Mouse (Mus musculus): ENCODE data around the gene Ets1. TPM values are rescaled to one million over a fixed set of nuclear protein-coding genes. Genes with fewer than 3 reads are reported as not detected.

The Ets1 gene
- total RNA-seq, 2 experiments from 2014 or later, result 9.9 to 11.0 TPM

- no peak for ATAC-seq (replicated peaks; ENCODE audit: low FRiP score, low TSS enrichment, poor library complexity, severe bottlenecking)
These were observed 21.1 kb downstream of the Ets1 start for GRCm38 (mm10) chr9:32657124-32657523.

GRCm38 (mm10) chr9:32660406-32660960 is 24.5 kb downstream of the Ets1 start:
- no peak for ATAC-seq (replicated peaks; ENCODE audit: low FRiP score, low TSS enrichment, poor library complexity, severe bottlenecking)

GRCm38 (mm10) chr9:32661071-32661470 is 25.1 kb downstream of the Ets1 start:
- no peak for ATAC-seq (replicated peaks; ENCODE audit: low FRiP score, low TSS enrichment, poor library complexity, severe bottlenecking)

GRCm38 (mm10) chr9:32661561-32661960 is 25.5 kb downstream of the Ets1 start:
- no peak for ATAC-seq (replicated peaks; ENCODE audit: low FRiP score, low TSS enrichment, poor library complexity, severe bottlenecking)

- no peak for ATAC-seq (replicated peaks; ENCODE audit: low FRiP score, low TSS enrichment, poor library complexity, severe bottlenecking)
These were observed 30.8 kb downstream of the Ets1 start for GRCm38 (mm10) chr9:32666611-32667517.

GRCm38 (mm10) chr9:32667518-32667908 is 31.5 kb downstream of the Ets1 start:
- ATAC-seq (replicated peaks; ENCODE audit: low FRiP score, low TSS enrichment, poor library complexity, severe bottlenecking), result no peak

- ATAC-seq (replicated peaks; ENCODE audit: low FRiP score, low TSS enrichment, poor library complexity, severe bottlenecking), result no peak
These were observed 32.2 kb downstream of the Ets1 start for GRCm38 (mm10) chr9:32668075-32668673.

- ATAC-seq (replicated peaks; ENCODE audit: low FRiP score, low TSS enrichment, poor library complexity, severe bottlenecking), result no peak
These were observed 33.4 kb downstream of the Ets1 start for GRCm38 (mm10) chr9:32669397-32669796.

GRCm38 (mm10) chr9:32671970-32672859 is 36.2 kb downstream of the Ets1 start:
- peak; percentile 70 for ATAC-seq (replicated peaks; ENCODE audit: low FRiP score, low TSS enrichment, poor library complexity, severe bottlenecking)

- no peak for ATAC-seq (replicated peaks; ENCODE audit: low FRiP score, low TSS enrichment, poor library complexity, severe bottlenecking)
These were observed 37.9 kb downstream of the Ets1 start for GRCm38 (mm10) chr9:32673923-32674322.

- ATAC-seq (replicated peaks; ENCODE audit: low FRiP score, low TSS enrichment, poor library complexity, severe bottlenecking), result no peak
These were observed 39.8 kb downstream of the Ets1 start for GRCm38 (mm10) chr9:32675671-32676409.

- ATAC-seq (replicated peaks; ENCODE audit: low FRiP score, low TSS enrichment, poor library complexity, severe bottlenecking), result no peak
These were observed 40.5 kb downstream of the Ets1 start for GRCm38 (mm10) chr9:32676480-32676879.

- ATAC-seq (replicated peaks; ENCODE audit: low FRiP score, low TSS enrichment, poor library complexity, severe bottlenecking), result no peak
These were observed 41.6 kb downstream of the Ets1 start for GRCm38 (mm10) chr9:32677646-32678045.

GRCm38 (mm10) chr9:32678120-32678757 is 42.2 kb downstream of the Ets1 start:
- ATAC-seq (replicated peaks; ENCODE audit: low FRiP score, low TSS enrichment, poor library complexity, severe bottlenecking), result no peak

GRCm38 (mm10) chr9:32679531-32679930 is 43.5 kb downstream of the Ets1 start:
- ATAC-seq (replicated peaks; ENCODE audit: low FRiP score, low TSS enrichment, poor library complexity, severe bottlenecking), result no peak

- no peak for ATAC-seq (replicated peaks; ENCODE audit: low FRiP score, low TSS enrichment, poor library complexity, severe bottlenecking)
These were observed 44.2 kb downstream of the Ets1 start for GRCm38 (mm10) chr9:32680201-32680600.

- ATAC-seq (replicated peaks; ENCODE audit: low FRiP score, low TSS enrichment, poor library complexity, severe bottlenecking), result no peak
These were observed 50.0 kb downstream of the Ets1 start for GRCm38 (mm10) chr9:32685793-32686558.

- no peak for ATAC-seq (replicated peaks; ENCODE audit: low FRiP score, low TSS enrichment, poor library complexity, severe bottlenecking)
These were observed 52.3 kb downstream of the Ets1 start for GRCm38 (mm10) chr9:32688351-32688750.

Measured in megakaryocyte-erythroid progenitor cell, adult 5-6 weeks (primary cell).